Mouse (Mus musculus): Measurements from ENCODE around the gene Mbd4.
A peak's percentile ranks its signal among the peaks of the same experiment; 100 is the strongest.
"Not testable (repeated sequence)": the region's sequence is repeated elsewhere in the genome, so short reads cannot be mapped to it uniquely, and the experiment has no call there.

Mbd4 gene

DNA sequence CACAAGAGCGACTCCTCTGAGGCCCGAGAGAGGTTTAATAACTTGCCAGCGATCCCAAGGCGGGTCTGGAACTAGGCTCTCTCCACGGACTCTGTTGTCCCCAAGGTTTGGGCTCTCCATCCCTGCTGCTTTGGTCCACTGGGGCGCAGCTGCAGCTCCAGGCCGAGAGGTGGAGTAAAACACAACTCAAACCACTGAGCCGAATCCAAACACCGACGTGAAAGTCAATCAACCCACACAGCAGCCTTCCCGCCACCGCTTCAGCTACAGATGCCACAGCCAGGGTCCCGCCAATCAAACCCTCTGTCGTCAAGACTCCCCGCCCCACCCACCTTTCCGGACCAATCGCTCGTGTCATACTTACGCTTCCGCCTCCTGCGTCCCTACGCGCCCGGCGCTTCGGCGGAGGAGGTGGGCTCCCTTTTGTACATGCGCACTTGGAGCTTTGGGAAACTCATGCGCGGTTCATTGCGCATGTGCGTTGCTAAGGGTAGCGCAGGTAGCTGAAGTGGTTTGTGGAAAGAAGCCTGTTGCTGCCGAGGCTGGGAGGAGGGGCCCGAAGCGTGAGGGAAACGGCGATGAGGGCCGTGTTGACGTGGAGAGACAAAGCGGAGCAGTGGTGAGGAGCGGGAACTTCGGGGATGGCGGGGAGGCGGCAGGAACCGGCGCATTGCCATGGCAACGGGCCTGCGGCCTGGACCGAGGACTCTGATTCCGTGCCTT, at the start of gene Mbd4, which contains the start of gene Ift122:
Mbd4 (minus strand) TSS at position 281 of the 723 bp plus-strand sequence.
Ift122 (plus strand) TSS at position 380 of the 723 bp plus-strand sequence.
- DNase-seq, result peak; percentile 98 to 100

DNA sequence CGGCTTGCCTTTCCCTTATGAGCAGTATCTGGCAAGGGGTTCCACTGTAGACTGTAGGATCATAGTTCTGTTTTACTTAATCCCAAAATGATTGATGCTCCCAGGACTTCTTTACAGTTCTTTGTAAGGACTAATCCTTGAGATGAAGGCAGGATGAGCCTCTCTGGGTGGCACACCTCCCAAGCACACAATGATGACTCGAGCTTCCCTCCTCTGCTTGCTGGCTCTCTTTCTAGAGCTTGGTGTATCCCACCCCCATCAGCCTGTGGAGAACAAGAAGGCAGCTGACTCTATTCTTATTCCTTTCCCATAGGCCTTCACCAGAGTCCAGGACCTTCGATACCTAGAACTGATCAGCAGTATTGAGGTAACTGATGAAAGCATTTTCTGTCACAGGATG, 49.4 kb upstream of the Mbd4 start:
- no peak for DNase-seq

DNA sequence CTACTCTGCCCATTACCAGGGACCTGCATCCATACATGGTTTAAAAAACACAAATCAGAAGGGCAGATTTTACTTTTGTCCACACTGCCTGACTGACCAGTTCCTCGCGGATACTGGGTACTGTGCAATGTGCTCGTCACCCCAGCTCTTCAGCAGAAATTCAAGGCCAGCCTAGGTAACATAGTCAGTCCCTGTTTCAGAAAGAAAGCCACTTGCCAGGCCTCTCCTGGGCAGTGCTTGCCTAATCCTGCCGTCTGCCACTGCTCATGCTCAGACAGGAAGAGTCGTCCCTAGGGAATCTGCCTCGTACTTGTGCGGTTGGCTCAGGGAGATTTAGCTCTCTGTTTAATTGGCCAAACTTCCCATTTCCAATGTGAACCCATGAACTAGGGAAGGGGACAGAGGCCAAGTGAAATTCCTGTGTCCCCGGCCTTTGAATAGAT, 48.3 kb upstream of the Mbd4 start:
- DNase-seq, result peak in 1 of 2 experiments; percentile 39

DNA sequence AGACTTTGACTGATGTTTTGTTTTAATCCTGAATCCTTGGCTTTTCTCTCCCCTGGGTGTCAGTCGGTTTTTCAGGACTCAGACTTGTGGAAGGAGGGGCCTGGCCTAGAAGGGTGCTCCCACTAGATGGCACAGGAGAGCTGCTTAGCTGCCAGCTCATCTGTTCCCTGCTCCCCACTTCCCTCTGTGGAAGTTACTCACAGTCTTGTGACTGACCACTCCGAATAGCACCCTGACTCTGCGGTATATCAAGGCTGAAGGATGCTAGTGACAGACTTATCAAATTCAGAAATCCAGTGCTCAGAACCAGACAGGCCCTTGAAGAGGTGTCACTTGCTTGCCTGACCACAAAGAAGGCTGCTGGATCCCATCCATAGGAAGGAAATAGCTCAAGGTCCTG, 47.9 kb upstream of the Mbd4 start:
- DNase-seq, result peak; percentile 81 to 86

DNA sequence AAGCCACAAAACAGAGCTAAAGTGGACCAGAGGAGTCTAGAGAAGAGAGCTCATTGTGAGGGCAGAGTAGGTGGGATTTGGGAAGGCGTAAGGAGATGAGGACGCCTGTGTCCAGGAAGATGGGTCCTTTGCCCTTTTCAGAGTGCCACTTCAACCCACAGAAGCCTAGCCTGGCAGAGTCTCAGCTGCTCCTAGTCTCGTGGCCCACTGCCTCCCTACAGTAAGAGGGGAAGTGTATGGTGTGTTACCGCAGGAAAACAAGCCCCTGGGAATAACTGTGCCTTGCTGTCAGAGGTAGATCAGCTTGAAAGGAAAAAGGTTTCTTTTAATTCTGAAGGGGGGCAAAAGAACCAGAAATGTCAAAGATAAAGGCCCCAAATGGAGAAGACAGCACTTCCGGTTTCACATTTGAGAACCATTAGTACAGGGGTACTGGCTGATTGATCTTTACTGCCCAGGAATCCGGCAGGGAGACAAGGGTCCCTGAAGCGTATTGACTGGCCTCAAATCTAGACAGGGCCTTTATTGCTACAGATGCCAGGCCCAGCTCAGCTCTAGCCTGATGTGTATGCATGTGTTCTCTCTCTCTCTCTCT, 44.9 kb upstream of the Mbd4 start:
- DNase-seq, result peak in 1 of 2 experiments; percentile 16

DNA sequence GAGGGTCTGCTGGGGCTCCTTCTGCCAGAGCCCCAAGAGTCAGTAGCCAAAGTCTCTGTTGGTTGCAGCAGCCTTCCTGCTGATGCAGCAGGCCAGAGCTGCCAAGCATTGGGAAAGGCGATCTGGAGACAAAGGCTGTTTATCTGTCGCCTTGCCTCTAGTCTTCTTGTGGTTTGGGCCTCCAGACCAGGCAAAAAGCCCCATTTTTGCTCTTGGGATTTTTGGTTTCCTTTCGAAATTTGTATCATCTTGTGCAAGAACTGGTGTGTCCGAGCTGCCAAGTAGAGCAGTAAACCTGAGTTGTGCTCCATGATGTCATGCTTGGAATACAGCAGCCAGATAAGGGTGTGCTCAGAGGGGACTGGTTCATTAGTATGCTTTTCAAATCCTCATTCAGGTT, 43.9 kb upstream of the Mbd4 start:
- peak; percentile 46 to 81 for DNase-seq

DNA sequence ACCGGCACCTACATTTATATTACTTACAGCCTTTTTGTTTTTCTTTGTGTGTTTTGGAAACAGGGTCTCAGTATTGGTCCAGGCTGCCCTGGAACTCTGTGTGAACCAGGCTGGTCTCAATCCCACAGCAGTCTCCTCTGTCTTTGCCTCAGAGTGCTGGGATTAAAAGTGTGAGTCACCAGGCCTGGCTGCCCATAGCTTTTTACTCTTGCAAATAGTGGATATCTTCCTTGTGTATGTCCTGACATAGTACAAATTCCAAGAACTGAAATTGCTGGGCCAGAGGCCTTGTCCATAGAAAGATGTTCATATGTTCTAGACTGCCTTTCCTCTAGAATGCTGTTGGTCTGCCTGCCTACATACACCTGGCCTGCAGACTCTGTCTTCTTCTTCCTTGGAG, 43.2 kb upstream of the Mbd4 start:
- peak in 1 of 2 experiments; percentile 14 for DNase-seq

DNA sequence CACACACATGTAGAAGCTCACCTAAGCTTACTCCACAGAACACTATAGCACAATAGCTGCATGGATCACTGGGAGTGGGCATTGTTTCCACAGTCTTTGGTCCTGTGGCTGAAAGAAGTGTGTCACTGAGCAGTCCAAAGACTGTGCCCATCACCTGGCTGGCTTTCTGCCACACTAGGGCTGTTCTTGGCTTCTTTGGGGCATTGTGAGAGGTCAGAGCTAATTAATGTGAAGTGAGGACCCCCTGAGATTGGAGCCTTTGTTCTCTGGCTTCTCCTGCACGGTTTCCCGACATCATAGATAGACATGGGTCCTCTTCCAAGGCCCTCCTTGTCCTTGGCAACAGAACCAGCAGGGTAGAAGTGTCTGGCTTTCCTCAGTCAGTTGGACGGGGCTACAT, 39.2 kb upstream of the Mbd4 start:
- DNase-seq, result no peak

DNA sequence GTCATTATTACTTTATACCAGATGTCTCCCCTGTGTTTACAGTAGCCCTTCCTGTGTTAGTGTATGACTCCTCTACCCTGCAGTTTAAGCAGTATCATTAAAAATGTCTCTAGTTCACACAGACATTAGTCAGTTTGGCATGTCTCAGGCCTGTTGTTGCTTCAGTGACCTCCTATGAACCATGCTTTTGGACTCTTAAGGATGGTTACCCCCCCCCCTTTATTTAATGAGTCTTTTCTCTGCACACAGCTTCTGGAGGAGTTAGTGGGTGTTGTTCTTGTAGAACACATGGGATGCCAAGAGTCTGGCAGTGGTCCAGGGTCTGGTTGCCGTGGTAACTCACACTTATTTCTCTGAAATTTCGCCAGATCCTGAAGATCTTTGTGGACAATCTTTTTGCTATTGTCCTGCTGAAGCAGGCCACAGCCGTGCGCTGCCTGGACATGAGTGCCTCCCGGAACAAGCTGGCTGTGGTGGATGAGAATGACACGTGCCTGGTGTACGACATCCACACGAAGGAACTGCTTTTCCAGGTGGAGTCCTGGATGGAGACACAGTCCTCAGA, 38.4 kb upstream of the Mbd4 start:
- DNase-seq, result peak; percentile 83 to 91

DNA sequence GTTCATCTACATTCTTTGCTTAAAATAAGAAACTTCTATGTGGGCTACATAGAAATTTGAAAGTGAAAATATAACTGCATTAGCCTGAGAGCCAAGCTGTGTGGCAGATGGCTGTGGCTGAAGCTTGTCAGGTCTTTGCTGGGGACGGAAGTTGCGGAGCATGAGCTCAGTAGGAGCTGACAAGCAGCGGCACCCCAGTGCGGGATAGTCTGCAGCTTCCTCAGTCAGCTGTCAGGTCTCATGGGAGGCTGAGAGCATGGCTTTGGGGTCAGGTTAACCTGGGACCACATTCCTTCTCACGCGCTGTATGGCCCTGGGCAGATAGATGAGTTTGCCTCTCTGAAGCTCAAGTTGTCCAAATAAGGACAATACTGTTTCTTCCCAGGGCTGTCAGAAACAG, 37.9 kb upstream of the Mbd4 start:
- DNase-seq, result peak; percentile 42 to 66

DNA sequence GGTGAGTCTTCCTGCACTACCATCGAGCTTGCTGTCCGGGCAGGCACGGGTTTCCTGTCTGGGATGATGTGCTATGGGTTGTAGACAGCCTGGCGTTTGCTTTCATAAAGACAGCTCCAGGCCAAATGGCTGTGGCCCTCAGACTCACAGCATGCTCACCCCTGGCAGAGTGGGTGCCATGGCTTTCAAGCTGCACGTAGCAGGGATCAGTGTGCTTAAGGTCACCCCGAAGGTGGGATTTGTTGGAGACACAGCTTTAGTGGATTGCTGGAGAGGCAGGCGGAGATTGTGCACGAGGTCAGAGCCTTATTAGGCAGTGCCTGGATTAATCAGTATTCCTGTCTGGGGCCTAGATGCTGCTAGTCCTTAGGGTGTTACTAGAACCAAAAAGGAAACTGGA, 37.4 kb upstream of the Mbd4 start:
- peak in 1 of 2 experiments; percentile 9 for DNase-seq

DNA sequence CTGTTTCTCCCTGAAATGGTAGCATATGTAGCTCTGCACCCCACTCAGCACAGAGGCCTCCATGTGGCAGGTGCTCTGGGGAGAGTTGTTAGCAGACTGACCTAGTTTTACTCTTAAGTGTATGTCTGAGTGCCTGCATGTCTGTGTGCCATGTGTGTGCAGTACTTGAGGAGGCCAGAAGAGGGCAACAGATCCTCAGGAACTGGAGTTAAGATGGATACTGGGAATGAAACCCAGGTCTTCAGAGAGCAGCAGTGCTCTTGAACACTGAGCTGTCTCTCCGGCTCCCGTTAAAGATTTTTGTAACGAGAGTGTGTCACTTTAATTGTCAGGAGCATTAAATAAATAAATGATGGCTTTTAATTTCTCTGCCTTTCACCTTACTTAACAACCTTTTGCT, 35.1 kb upstream of the Mbd4 start:
- DNase-seq, result peak in 1 of 2 experiments; percentile 53

DNA sequence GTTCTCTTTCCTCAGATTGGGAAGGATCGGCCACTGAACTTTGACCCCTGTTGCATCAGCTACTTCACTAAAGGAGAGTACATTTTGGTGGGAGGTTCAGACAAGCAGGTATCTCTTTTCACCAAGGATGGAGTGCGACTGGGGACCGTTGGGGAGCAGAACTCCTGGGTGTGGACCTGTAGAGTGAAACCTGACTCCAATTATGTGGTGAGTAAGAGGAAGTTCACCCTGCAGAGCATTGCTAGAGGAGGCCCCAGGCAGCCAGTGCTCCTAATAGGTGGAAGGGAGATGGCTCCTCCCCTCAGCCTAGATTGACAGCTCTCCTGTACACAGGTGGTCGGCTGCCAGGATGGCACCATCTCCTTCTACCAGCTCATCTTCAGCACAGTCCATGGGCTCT, 33.7 kb upstream of the Mbd4 start:
- peak in 1 of 2 experiments; percentile 18 for DNase-seq

DNA sequence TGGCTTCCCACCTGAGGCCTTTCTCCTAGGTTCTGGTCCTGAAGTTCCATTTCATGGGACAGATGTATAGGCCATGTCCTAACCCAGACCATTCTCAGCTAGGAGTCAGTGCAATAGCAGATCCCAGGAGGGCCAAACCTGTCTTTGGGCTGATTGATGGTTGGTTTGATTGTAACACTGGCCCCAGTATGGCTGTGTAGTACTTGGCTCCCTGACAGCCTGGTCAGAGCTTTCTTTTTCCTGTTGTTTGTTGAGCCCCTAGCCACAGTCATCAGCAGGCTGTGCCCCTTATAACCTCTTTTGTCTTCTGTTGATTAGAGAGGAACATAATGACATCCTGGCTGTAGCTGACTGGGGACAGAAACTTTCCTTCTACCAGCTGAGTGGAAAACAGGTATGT, 30.8 kb upstream of the Mbd4 start:
- DNase-seq, result peak in 1 of 2 experiments; percentile 26

DNA sequence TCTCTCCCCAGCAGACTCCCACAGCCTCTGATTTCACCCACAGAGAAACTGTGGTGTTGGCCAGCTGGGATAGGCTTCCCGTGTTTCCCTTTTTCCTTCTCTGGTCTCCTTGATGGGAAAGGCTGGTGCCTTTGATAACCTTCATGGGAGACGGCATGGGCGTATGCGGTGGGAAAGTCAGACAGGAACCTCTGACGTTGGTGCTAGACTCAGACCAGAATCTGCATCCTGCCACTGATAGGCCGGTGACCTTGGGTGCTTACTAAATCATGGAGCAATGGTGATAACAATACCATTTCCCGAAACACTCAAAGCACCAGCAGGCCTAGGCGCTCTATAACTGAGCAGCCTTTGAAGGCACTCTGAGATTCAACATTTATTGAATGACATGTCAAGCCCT, 27.6 kb upstream of the Mbd4 start:
- DNase-seq, result peak; percentile 55 to 68

DNA sequence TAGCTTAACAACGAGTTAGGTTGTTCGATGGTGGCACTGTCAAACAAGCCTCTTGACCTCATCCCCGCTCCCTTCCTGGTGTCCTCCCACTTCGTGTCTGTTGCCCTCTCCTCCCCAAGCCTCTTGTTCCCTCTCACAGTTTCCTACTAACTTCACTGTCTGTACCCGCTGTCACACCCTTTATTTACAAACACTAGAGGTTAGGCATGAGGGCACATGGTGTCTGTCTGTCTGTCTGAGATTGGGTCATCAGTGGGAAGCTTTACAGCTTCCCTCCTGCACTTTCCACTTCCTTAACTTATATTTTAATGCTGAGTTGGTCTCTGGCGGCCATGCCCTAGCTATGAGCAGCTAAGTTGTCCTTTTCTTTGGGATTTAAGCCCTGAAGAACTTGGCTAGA, 26.6 kb upstream of the Mbd4 start:
- no peak for DNase-seq

DNA sequence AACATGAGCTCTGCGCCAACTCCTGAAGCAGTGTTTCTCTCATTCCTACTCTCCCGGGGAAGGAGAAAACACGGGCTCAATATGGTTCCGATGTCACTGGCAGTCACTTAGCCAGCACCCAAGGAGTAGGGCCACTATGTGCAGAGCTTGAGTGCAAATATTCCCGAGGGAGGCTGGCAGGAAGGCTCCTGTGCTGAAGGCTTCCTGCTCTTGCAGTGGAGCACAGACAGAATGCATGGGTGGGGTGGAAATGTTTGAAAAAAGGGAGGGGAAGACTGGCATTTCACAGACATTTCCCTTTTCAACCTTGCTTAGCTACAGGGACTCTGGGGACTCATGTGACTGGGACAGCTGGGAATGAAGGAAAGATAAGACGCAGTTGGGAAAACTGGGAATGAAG, 25.5 kb upstream of the Mbd4 start:
- no peak for DNase-seq

DNA sequence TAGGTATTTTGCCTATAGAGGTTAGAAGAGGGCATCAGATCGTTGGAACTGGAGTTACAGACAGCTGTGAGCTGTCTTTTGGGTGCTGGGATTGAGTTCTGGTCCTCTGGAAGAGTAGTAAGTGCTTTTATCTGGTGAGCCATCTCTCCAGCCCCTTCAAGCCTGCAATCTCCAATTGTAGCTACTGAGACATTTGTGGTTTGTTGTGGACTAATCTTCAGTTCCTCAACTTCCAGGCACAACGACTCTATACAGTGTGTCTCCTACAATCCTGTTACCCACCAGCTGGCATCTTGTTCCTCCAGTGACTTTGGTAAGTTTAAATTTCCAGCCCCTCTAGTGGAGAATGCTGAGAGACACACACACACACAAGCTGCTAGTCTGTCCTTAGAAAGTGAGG, 24.1 kb upstream of the Mbd4 start:
- DNase-seq, result no peak

DNA sequence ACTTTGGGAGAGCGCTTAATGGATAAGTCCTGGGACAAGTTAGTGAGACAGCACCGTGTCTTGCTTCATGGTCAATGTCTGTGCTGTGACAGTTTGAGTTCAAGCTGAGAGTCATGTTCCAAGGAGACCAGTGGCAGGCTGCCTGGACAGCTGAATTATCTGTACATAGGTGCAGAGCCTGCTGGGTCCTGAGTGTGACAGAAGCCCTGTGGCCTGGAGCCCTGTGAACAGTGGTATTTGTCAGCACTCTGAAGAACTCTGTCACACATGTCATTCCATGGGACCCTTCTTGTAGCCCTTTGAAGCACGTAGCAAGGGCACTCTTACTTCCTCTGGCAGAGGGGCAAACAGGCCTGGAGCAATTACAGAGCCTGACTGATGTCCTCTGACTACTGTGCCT, 18.1 kb upstream of the Mbd4 start:
- not testable (repeated sequence) for DNase-seq

DNA sequence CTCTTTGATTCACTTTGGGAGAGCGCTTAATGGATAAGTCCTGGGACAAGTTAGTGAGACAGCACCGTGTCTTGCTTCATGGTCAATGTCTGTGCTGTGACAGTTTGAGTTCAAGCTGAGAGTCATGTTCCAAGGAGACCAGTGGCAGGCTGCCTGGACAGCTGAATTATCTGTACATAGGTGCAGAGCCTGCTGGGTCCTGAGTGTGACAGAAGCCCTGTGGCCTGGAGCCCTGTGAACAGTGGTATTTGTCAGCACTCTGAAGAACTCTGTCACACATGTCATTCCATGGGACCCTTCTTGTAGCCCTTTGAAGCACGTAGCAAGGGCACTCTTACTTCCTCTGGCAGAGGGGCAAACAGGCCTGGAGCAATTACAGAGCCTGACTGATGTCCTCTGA, 14.0 kb upstream of the Mbd4 start:
- DNase-seq, result not testable (repeated sequence)

DNA sequence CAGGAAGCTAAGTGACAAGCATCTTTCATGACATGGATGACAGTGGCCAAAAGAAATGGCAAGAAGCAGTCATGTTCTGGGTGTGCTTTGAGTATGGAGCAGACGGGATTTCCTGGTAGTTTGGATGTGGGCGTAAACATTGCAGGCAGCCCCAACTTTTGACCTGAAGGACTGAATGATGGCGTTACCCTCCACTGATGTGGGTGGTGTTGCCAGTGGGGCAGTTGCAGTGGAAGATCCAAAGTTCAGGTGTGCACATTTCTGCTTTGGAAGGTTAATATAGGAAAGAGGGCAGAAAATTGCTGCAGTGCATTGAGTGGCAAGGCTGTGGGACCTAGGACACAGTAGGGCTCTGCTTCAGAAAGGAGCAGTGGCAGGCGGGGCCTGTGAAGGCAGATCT, 12.1 kb upstream of the Mbd4 start:
- no peak for DNase-seq

DNA sequence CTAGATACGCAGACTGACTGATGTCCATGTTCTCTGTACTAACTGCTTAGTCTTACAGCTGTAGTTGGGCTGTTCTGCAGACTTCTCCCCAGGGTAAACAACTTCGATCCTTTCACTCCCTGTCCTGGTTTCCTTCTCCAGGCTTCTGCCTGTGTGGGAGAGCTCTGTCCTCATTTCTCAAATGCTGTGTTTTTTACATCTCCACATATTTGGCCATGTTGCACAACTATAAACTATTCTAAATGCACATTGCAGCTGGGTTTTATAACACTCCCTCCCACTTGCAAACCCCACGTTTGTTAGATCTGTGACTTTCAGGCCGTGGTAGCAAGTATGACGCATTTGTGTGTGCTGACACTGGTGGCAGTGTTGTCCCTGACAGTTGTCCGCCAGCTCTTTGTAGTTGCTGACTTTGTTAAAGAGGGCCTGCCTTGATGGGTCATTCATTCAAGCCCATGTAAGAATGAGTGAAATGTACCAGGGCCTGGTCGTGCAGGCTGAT, 10.2 kb upstream of the Mbd4 start:
- DNase-seq, result peak; percentile 36 to 73

DNA sequence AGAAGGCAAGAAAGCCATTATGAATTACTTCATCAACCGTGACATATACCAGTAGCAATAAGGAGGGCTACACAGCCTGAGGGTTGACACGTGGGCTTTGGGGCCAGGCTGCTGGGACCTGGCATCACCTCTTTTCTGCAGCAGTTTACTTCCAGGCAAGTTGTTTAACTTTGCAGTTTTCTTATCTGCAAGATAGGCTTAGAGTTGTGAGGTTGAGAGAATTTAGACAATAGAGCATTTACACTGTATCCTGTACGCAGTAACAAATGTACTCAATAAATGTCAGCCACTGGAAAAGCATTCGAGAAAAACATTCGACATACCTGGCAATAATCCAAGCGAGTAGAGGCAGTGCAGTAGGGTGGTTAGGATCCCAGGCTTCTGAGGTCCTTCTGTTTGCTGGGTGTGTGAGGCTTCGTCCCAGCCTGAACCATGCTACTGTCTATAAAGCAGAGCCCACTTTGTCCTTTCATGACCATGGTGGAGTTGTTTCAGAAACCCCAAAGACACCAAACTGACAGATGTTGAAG, 6.9 kb upstream of the Mbd4 start:
- DNase-seq, result peak in 1 of 2 experiments; percentile 39

DNA sequence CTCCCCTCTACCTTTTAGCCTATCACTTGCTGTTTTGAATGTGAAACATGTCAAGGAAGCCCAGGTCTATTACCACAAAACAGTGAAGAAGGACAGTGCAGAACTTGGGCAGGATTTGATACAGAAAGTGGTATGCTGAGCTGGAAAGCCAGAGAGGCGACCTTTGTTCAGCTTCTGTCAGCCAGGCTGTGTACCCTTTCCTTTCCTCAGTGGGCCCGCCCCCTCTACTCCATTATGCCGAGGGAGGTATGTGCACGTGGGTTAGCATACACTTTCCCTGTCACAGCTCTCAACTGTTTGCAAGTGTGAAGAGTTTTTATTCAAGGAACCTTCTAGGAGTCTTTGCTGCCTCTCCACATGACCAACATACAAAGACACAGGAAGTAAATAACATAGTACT, 6.1 kb upstream of the Mbd4 start:
- no peak for DNase-seq
